Mouse (Mus musculus) liver, adult 2 months (tissue): ENCODE data around the gene Klhdc3.

Experiments
- CTCF ChIP-seq: fragments of 200-500 bp; IDR thresholded peaks from 2 replicates; pipeline ENCODE4 v1.5.1; 2011; ENCODE audit warnings: low read depth, low read length, control low read depth
- POLR2A ChIP-seq: fragments of 200-500 bp; IDR thresholded peaks from 2 replicates; pipeline ENCODE4 v1.6.1; 2011; ENCODE audit warnings: low read length, control low read depth; ENCODE audit not compliant: insufficient read depth; ENCODE audit errors: extremely low read depth

DNA sequence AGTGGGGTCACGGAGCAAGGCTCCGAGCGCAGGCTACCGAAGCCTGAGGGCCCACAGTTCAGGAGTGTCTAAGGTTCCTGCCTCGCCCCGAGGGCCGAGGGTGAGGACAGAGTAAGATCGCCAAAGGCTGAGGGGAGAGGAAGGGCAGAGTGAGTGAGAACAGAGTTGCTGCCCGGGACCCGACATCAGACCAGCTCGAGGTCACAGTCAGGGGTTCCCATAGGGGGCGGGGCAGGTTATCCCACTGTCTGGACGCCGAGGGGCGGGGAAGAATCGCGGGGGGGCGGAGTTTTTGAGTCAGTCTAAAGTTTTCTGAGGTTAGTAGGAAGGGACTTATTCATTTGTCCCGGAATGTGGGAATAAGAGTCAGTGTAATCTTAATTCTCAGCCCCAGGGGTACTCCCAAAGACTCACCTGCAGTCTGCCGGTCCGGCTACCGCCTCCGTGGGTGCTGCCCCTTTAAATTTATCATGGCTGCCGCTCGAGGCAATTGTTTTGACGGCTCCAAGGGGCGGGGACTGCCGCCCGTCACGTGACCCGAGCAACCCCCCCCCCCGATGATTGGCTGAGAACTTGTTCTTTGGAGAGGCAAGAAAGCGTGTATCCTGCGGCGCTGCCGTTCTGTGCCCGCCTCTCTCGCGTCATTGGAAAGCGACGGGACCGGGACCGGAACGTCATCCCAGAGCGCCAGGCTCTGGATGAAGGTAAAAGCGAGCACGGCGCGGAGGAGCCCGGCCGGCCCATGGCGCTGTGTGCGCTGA lies 35.0 kb downstream of the Klhdc3 start, which contains the start of the genes Klc4 and Mrpl2:
- TF ChIP-seq POLR2A (0 out of 2 replicates have a peak, but pooled peaks have one; percentile 30), CTCF (no peak)
